Mouse (Mus musculus) forebrain, embryonic 12.5 days (tissue): ENCODE data around the gene Pced1a. TPM values are rescaled to one million over a fixed set of nuclear protein-coding genes. Genes with fewer than 3 reads are reported as not detected.

Source experiments
- ATAC-seq: fragments of 200-750 bp; cut with Nextera tagmentation; 2 replicates; pipeline ENCODE4 v1.8.0; 2017; ENCODE audit warnings: moderate TSS enrichment; ENCODE audit not compliant: low FRiP score
- H3K27ac ChIP-seq: fragments of 300-500 bp; sonication (generic); 2 replicates; pipeline ENCODE4 v1.5.1; 2016; ENCODE audit warnings: mild to moderate bottlenecking
- H3K27me3 ChIP-seq: fragments of 300-500 bp; sonication (generic); 2 replicates; pipeline ENCODE4 v1.6.1; 2016; ENCODE audit warnings: mild to moderate bottlenecking
- H3K36me3 ChIP-seq: fragments of 300-500 bp; sonication (generic); replicated peaks from 2 replicates; pipeline ENCODE4 v1.6.1; 2016; ENCODE audit warnings: mild to moderate bottlenecking
- H3K4me1 ChIP-seq: fragments of 300-500 bp; sonication (generic); 2 replicates; pipeline ENCODE4 v1.6.1; 2016
- H3K4me2 ChIP-seq: fragments of 300-500 bp; sonication (generic); 2 replicates; pipeline ENCODE4 v1.6.1; 2016; ENCODE audit warnings: mild to moderate bottlenecking, moderate library complexity
- H3K4me3 ChIP-seq: fragments of 300-500 bp; sonication (generic); replicated peaks from 2 replicates; pipeline ENCODE4 v1.5.1; 2016; ENCODE audit warnings: mild to moderate bottlenecking
- H3K9ac ChIP-seq: fragments of 300-500 bp; sonication (generic); 2 replicates; pipeline ENCODE4 v1.6.1; 2016; ENCODE audit warnings: mild to moderate bottlenecking
- H3K9me3 ChIP-seq: fragments of 300-500 bp; sonication (generic); 2 replicates; pipeline ENCODE4 v1.6.1; 2016
- WGBS: fragments of 180-500 bp; shearing (Covaris S2); methylation state at CpG from one replicate; pipeline ENCODE4 v1.1.7; 2016; 5-methylcytosine and 5-hydroxymethylcytosine counted together
- polyA plus RNA-seq: library from polyadenylated mRNA; unstranded; fragments of >200 nt; fragmentation: Nextera tagmentation; extraction: Ambion mirVana; gene quantifications from 2 replicates; pipeline ENCODE4 v1.2.1, GENCODE M21; 2016

Gene Pced1a
- polyA plus RNA-seq: 10.9 TPM in 2 replicates

DNA sequence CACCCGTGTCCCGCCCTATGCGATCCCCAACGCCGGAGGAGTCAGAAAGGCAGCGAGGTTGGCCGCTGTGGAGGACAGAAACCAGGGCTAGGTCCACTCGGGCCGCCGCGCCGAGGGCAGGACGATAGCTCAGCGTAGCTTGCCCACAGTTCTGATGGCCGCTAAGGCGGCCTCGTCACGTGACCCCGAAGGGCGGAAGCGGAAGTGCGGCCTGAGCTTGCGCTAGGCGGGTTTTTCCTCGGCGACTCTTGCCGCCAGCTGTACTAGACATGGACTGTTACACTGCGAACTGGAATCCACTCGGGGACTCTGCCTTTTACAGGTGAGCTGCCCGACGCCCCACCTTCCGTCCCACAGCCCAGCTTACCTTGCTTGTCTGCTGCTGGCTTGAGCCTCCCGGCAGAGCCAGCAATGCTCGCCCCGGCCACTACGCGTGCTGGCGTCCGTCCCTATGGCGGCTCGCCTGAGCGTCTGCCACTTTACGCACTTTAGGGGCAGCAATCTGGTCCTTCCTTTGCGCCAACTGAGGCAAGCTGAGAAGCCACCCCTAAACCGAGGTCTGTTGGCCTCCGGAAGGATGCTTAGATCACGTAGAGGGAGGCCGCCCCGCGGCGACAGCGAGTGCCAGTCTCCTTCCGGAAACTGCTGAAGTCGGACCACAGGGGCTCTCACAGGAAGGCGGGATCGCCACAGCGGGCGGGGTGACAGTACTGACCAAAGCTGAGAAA lies at the start of gene Pced1a, which contains the start of gene Vps16:
Pced1a (minus strand) TSS at position 576 of the 728 bp plus-strand sequence.
Vps16 (plus strand) TSS at position 214 of the 728 bp plus-strand sequence.
- Histone ChIP-seq H3K9ac (peak within 1 kb of the TSS; percentile 89), H3K9me3 (no peaks in the 10 kb centered on the region), H3K36me3 (peaks cover 15% of the 10 kb centered on the region; the same call in 1 of the 2 replicates), H3K4me2 (peak within 1 kb of the TSS; percentile 84), H3K27me3 (no peaks in the 10 kb centered on the region), H3K27ac (peak within 1 kb of the TSS; percentile 90), H3K4me1 (peaks cover 31% of the 10 kb centered on the region), H3K4me3 (peak within 1 kb of the TSS; percentile 72)
- peak; percentile 96 for ATAC-seq
- under 1% methylated on average over 58 of the region's 58 CpGs for WGBS

DNA sequence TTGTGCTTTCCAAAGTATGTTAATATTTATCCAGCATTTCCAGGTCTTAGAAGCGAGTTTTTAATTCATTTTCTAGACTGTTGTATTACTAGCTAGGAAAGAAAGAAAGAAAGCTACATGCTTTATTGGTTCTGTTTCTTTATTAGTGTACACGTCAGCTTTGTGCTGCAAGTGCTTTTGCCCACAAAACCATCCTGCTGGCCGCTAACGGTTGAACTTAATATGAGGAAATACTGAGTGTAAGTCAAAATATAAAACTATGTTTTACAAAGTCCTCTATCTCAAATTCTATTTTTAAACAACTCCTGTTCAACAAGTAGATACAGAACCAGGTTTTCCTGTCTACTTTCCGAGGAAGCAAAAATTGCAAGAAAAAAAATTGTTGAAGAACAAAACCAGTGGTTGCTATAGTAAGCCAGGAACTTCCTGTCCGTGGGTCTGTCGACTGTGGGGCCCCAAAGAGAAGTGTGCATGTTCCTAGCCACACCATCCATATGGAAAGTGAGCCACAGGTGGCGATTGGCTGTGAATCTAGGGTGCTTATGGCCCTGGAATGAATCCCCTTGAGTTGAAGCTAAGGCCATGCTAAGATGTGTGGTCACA lies 48.5 kb upstream of the Pced1a start:
- no peak overlapping the region for H3K4me2 ChIP-seq
- no peak overlapping the region for H3K27ac ChIP-seq
- H3K4me3 ChIP-seq: no peak overlapping the region
- no peak overlapping the region for H3K9ac ChIP-seq
- no peaks in the 10 kb centered on the region for H3K36me3 ChIP-seq
- no peak for ATAC-seq
- H3K4me1 ChIP-seq: peaks cover 30% of the 10 kb centered on the region
- H3K27me3 ChIP-seq: no peaks in the 10 kb centered on the region
- no peaks in the 10 kb centered on the region for H3K9me3 ChIP-seq
- WGBS: 80% methylated on average over 8 of the region's 8 CpGs

- Histone ChIP-seq H3K4me2 (0 out of 2 replicates have a peak overlapping the region, but pooled peaks have one; percentile 6), H3K9ac (no peak overlapping the region), H3K4me1 (peaks cover 24% of the 10 kb centered on the region), H3K4me3 (no peak overlapping the region), H3K36me3 (no peaks in the 10 kb centered on the region), H3K9me3 (no peaks in the 10 kb centered on the region), H3K27me3 (no peaks in the 10 kb centered on the region), H3K27ac (0 out of 2 replicates have a peak overlapping the region, but pooled peaks have one; percentile 2)
- 64% methylated on average over 2 of the region's 2 CpGs for whole genome bisulfite sequencing
- ATAC-seq: no peak
Measured at GRCm38 (mm10) chr2:130469935-130470334, 45.4 kb upstream of the Pced1a start.

DNA sequence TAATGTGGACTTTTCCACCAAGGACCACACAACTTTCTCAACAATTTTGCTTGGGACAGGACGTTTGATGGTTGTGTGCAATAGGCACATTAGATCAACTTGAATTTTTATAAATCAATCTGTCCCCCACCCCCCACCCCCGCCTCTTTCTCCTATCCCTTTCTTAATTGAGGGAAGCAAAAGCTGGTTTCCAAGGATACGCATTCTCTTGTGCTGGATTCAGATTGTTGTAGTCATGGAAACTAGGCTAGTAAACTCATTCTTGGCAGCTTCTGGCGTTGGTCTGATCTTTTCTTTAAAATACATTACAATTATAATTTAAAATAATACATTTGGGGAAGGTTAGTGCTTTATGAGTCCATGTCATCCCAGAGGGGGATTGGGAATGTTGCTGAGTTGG lies 44.9 kb upstream of the Pced1a start:
- Histone ChIP-seq H3K27me3 (no peaks in the 10 kb centered on the region), H3K4me1 (peaks cover 23% of the 10 kb centered on the region), H3K4me2 (peak overlapping the region; percentile 6), H3K36me3 (no peaks in the 10 kb centered on the region), H3K9me3 (no peaks in the 10 kb centered on the region), H3K4me3 (no peak overlapping the region), H3K27ac (no peak overlapping the region), H3K9ac (no peak overlapping the region)
- ATAC-seq: 0 out of 2 replicates have a peak, but pooled peaks have one; percentile 61
- 15% methylated on average over 4 of the region's 4 CpGs for WGBS

GRCm38 (mm10) chr2:130466438-130466837 lies 41.9 kb upstream of the Pced1a start:
- WGBS: 88% methylated on average over 1 of the region's 1 CpGs
- H3K9me3 ChIP-seq: no peaks in the 10 kb centered on the region
- no peak for ATAC-seq
- H3K9ac ChIP-seq: no peak overlapping the region
- 0 out of 2 replicates have a peak, but pooled peaks cover 3% of the 10 kb centered on the region for H3K36me3 ChIP-seq
- H3K4me1 ChIP-seq: peaks cover 23% of the 10 kb centered on the region
- no peak overlapping the region for H3K4me2 ChIP-seq
- no peaks in the 10 kb centered on the region for H3K27me3 ChIP-seq
- no peak overlapping the region for H3K27ac ChIP-seq
- H3K4me3 ChIP-seq: no peak overlapping the region

- Histone ChIP-seq H3K4me3 (no peak overlapping the region), H3K4me2 (no peak overlapping the region), H3K9me3 (no peaks in the 10 kb centered on the region), H3K9ac (no peak overlapping the region), H3K27me3 (no peaks in the 10 kb centered on the region), H3K36me3 (0 out of 2 replicates have a peak, but pooled peaks cover 3% of the 10 kb centered on the region), H3K4me1 (no peaks in the 10 kb centered on the region), H3K27ac (no peak overlapping the region)
- no peak for ATAC-seq
- WGBS: 76% methylated on average over 15 of the region's 15 CpGs
Measured at GRCm38 (mm10) chr2:130461287-130462071, 37.0 kb upstream of the Pced1a start.

DNA sequence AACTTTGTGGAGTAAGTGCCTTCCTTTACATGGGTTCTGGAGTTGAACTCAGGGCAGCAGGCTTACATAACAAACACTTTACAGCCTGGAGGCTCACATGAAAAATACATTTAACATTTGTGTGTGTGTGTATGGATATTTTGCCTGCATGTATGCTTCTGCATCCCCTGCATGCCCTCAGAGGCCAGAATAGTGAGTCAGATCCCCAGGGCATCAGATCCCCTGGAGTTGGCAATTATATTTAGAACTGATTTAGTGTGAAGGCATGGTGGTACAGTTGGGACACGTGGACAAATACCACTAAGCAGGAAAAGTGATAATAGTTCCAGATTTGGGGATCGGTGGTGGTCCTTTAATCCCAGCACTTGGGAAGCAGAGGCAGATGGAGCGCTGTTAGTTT lies 35.1 kb upstream of the Pced1a start:
- Histone ChIP-seq H3K4me3 (no peak overlapping the region), H3K4me1 (no peaks in the 10 kb centered on the region), H3K36me3 (0 out of 2 replicates have a peak, but pooled peaks cover 3% of the 10 kb centered on the region), H3K27me3 (no peaks in the 10 kb centered on the region), H3K4me2 (no peak overlapping the region), H3K27ac (no peak overlapping the region), H3K9ac (no peak overlapping the region), H3K9me3 (no peaks in the 10 kb centered on the region)
- WGBS: 87% methylated on average over 3 of the region's 3 CpGs
- no peak for ATAC-seq

GRCm38 (mm10) chr2:130457871-130458270 lies 33.4 kb upstream of the Pced1a start:
- Histone ChIP-seq H3K9me3 (no peaks in the 10 kb centered on the region), H3K27me3 (no peaks in the 10 kb centered on the region), H3K9ac (no peak overlapping the region), H3K4me3 (no peak overlapping the region), H3K4me1 (peaks cover 3% of the 10 kb centered on the region; the same call in 1 of the 2 replicates), H3K4me2 (no peak overlapping the region), H3K36me3 (0 out of 2 replicates have a peak, but pooled peaks cover 3% of the 10 kb centered on the region), H3K27ac (no peak overlapping the region)
- no peak for ATAC-seq
- WGBS: 98% methylated on average over 3 of the region's 3 CpGs

- H3K9ac ChIP-seq: no peak overlapping the region
- H3K27me3 ChIP-seq: no peaks in the 10 kb centered on the region
- H3K4me2 ChIP-seq: no peak overlapping the region
- WGBS: 85% methylated on average over 6 of the region's 6 CpGs
- ATAC-seq: no peak
- H3K36me3 ChIP-seq: no peaks in the 10 kb centered on the region
- H3K4me1 ChIP-seq: peaks cover 21% of the 10 kb centered on the region
- H3K27ac ChIP-seq: no peak overlapping the region
- H3K4me3 ChIP-seq: no peak overlapping the region
- no peaks in the 10 kb centered on the region for H3K9me3 ChIP-seq
Measured at GRCm38 (mm10) chr2:130454748-130455370, 30.4 kb upstream of the Pced1a start.

DNA sequence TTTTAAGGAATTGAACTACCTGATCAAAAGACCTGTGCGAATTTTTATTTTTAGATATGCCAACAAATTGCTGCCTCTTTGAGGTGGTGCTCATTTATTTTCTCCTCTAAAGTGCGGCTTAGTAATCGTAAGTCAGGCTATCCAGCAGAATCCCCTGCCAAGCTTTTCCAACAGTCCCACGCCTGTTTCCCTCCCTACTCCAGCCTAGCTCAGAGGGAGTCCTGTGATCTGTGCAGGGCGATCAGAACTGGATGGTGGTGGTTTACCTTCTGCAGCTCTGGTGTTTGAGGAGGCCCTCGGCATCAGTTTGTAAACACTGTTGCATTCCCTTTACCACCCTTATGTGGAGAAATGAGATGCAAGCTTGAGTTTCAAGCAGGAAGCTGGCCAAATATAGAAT lies 28.9 kb upstream of the Pced1a start:
- H3K36me3 ChIP-seq: no peaks in the 10 kb centered on the region
- 75% methylated on average over 6 of the region's 6 CpGs for WGBS
- H3K27ac ChIP-seq: no peak overlapping the region
- ATAC-seq: no peak
- no peak overlapping the region for H3K9ac ChIP-seq
- peaks cover 27% of the 10 kb centered on the region for H3K4me1 ChIP-seq
- no peaks in the 10 kb centered on the region for H3K9me3 ChIP-seq
- peaks cover 8% of the 10 kb centered on the region for H3K27me3 ChIP-seq
- no peak overlapping the region for H3K4me3 ChIP-seq
- no peak overlapping the region for H3K4me2 ChIP-seq

DNA sequence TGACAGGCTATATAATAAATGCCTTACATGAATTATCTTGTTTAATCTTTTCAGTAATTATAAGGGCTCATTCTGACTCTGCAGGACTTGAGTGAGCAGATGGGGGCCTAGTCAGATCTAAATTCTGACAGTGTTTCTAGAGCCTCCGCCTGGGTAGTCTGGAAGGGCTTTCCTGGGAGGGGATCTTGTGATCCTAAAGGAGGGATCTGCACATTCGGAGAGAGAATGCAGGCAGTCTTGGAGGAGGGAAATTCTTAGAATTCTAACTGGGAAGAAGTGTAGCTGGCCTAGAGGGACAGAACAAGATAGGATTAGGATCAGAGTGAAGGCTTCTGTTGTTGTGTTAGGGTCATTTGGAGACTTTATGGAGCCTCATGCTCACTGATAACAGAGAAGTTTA lies 27.8 kb upstream of the Pced1a start:
- 65% methylated on average over 2 of the region's 2 CpGs for whole genome bisulfite sequencing
- Histone ChIP-seq H3K27ac (no peak overlapping the region), H3K36me3 (no peaks in the 10 kb centered on the region), H3K9me3 (no peaks in the 10 kb centered on the region), H3K9ac (no peak overlapping the region), H3K4me1 (peaks cover 27% of the 10 kb centered on the region), H3K27me3 (peaks cover 13% of the 10 kb centered on the region), H3K4me2 (no peak overlapping the region), H3K4me3 (no peak overlapping the region)
- no peak for ATAC-seq

DNA sequence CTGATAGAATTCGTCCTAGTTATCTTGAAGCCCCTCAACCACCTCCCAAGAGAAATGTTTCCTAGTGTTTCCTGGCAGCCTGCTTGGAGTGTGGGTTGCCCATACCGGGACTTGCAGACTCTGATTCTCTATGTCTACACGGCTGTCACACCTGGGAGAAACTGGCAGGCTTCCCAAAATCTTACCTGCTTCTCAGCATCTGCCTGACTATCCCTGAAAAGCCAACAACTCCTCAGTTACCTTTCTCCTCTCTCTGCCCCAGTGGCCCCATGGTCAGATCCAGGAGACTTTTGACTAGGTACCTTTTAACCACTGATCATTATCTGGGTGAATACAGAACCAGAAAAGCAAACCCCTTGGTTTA lies 27.2 kb upstream of the Pced1a start:
- Histone ChIP-seq H3K27me3 (peaks cover 13% of the 10 kb centered on the region), H3K4me2 (peak overlapping the region; percentile 67), H3K27ac (no peak overlapping the region), H3K9me3 (no peaks in the 10 kb centered on the region), H3K9ac (peak overlapping the region; percentile 92), H3K4me3 (peak overlapping the region; percentile 87), H3K36me3 (no peaks in the 10 kb centered on the region), H3K4me1 (peaks cover 27% of the 10 kb centered on the region)
- no peak for ATAC-seq
- WGBS: 72% methylated on average over 3 of the region's 3 CpGs
